Mouse (Mus musculus): ENCODE results near the gene Adar. TPM values are rescaled to one million over a fixed set of nuclear protein-coding genes. Genes with fewer than 3 reads are reported as not detected.
"Not testable (repeated sequence)": the region's sequence is repeated elsewhere in the genome, so short reads cannot be mapped to it uniquely, and the experiment has no call there.

Adar gene
- polyA plus RNA-seq, 1 experiment from 2014 or later = 15.8 TPM

- ATAC-seq (ENCODE audit: insufficient number of reproducible peaks, low FRiP score, low TSS enrichment, low read depth) (no peak), DNase-seq (ENCODE audit: low spot score) (no peak)
- H3K4me2 ChIP-seq (ENCODE audit: low read depth, severe bottlenecking) = no peak overlapping the region
- H3K9me3 ChIP-seq (ENCODE audit: control insufficient read depth, low read length) = no peaks in the 10 kb centered on the region
- H3K4me1 ChIP-seq (ENCODE audit: control insufficient read depth, insufficient read depth, low read length) = no peaks in the 10 kb centered on the region
- WGBS = 79% methylated on average over 5 of the region's 5 CpGs
- no peaks in the 10 kb centered on the region for H3K27me3 ChIP-seq (ENCODE audit: control insufficient read depth, insufficient read depth, low read length)
- no peak overlapping the region for H3K27ac ChIP-seq (replicated peaks; ENCODE audit: low read depth, low read length)
- no peak overlapping the region for H3K4me3 ChIP-seq (ENCODE audit: low read depth, low read length)
- H3K9ac ChIP-seq (ENCODE audit: low read length) = no peak overlapping the region
- H3K36me3 ChIP-seq (ENCODE audit: control insufficient read depth, insufficient read depth, low read length) = no peaks in the 10 kb centered on the region
Observed at GRCm38 (mm10) chr3:89795746-89796145, 80.9 kb downstream of the Adar start.

GRCm38 (mm10) chr3:89796358-89796757 is 81.5 kb downstream of the Adar start:
- no peaks in the 10 kb centered on the region for H3K27me3 ChIP-seq (ENCODE audit: control insufficient read depth, insufficient read depth, low read length)
- DNase-seq (ENCODE audit: low spot score) (no peak), ATAC-seq (ENCODE audit: insufficient number of reproducible peaks, low FRiP score, low TSS enrichment, low read depth) (no peak)
- 44% methylated on average over 4 of the region's 4 CpGs for WGBS
- H3K4me2 ChIP-seq (ENCODE audit: low read depth, severe bottlenecking) = no peak overlapping the region
- no peak overlapping the region for H3K9ac ChIP-seq (ENCODE audit: low read length)
- H3K9me3 ChIP-seq (ENCODE audit: control insufficient read depth, low read length) = no peaks in the 10 kb centered on the region
- H3K4me1 ChIP-seq (ENCODE audit: control insufficient read depth, insufficient read depth, low read length) = no peaks in the 10 kb centered on the region
- no peaks in the 10 kb centered on the region for H3K36me3 ChIP-seq (ENCODE audit: control insufficient read depth, insufficient read depth, low read length)
- no peak overlapping the region for H3K4me3 ChIP-seq (ENCODE audit: low read depth, low read length)
- H3K27ac ChIP-seq (replicated peaks; ENCODE audit: low read depth, low read length) = no peak overlapping the region

GRCm38 (mm10) chr3:89798518-89798917 is 83.7 kb downstream of the Adar start:
- H3K27me3 ChIP-seq (ENCODE audit: control insufficient read depth, insufficient read depth, low read length) = no peaks in the 10 kb centered on the region
- H3K4me2 ChIP-seq (ENCODE audit: low read depth, severe bottlenecking) = no peak overlapping the region
- DNase-seq (ENCODE audit: low spot score) (no peak), ATAC-seq (ENCODE audit: insufficient number of reproducible peaks, low FRiP score, low TSS enrichment, low read depth) (no peak)
- H3K9ac ChIP-seq (ENCODE audit: low read length) = no peak overlapping the region
- H3K4me3 ChIP-seq (ENCODE audit: low read depth, low read length) = no peak overlapping the region
- H3K4me1 ChIP-seq (ENCODE audit: control insufficient read depth, insufficient read depth, low read length) = no peaks in the 10 kb centered on the region
- no peaks in the 10 kb centered on the region for H3K36me3 ChIP-seq (ENCODE audit: control insufficient read depth, insufficient read depth, low read length)
- 86% methylated on average over 3 of the region's 3 CpGs for WGBS
- H3K9me3 ChIP-seq (ENCODE audit: control insufficient read depth, low read length) = no peaks in the 10 kb centered on the region
- H3K27ac ChIP-seq (replicated peaks; ENCODE audit: low read depth, low read length) = no peak overlapping the region

- Histone ChIP-seq H3K27ac (replicated peaks; ENCODE audit: low read depth, low read length) (no peak overlapping the region), H3K36me3 (ENCODE audit: control insufficient read depth, insufficient read depth, low read length) (no peaks in the 10 kb centered on the region), H3K4me2 (ENCODE audit: low read depth, severe bottlenecking) (peak overlapping the region; percentile 34), H3K9me3 (ENCODE audit: control insufficient read depth, low read length) (no peaks in the 10 kb centered on the region), H3K4me1 (ENCODE audit: control insufficient read depth, insufficient read depth, low read length) (no peaks in the 10 kb centered on the region), H3K4me3 (ENCODE audit: low read depth, low read length) (no peak overlapping the region), H3K27me3 (ENCODE audit: control insufficient read depth, insufficient read depth, low read length) (no peaks in the 10 kb centered on the region), H3K9ac (ENCODE audit: low read length) (no peak overlapping the region)
- ATAC-seq (ENCODE audit: insufficient number of reproducible peaks, low FRiP score, low TSS enrichment, low read depth) (no peak), DNase-seq (ENCODE audit: low spot score) (peak; percentile 28)
- 4% methylated on average over 13 of the region's 13 CpGs for WGBS
Observed at GRCm38 (mm10) chr3:89799476-89799875, 84.7 kb downstream of the Adar start.

- not testable (repeated sequence) for DNase-seq (ENCODE audit: low spot score); H3K4me1 ChIP-seq (ENCODE audit: control insufficient read depth, insufficient read depth, low read length); H3K27me3 ChIP-seq (ENCODE audit: control insufficient read depth, insufficient read depth, low read length); H3K4me3 ChIP-seq (ENCODE audit: low read depth, low read length); H3K27ac ChIP-seq (replicated peaks; ENCODE audit: low read depth, low read length); H3K4me2 ChIP-seq (ENCODE audit: low read depth, severe bottlenecking); H3K36me3 ChIP-seq (ENCODE audit: control insufficient read depth, insufficient read depth, low read length); H3K9ac ChIP-seq (ENCODE audit: low read length); ATAC-seq (ENCODE audit: insufficient number of reproducible peaks, low FRiP score, low TSS enrichment, low read depth); H3K9me3 ChIP-seq (ENCODE audit: control insufficient read depth, low read length)
- WGBS = 36% methylated on average over 3 of the region's 3 CpGs
Observed at GRCm38 (mm10) chr3:89800078-89800477, 85.3 kb downstream of the Adar start.

GRCm38 (mm10) chr3:89800774-89801506 is 86.1 kb downstream of the Adar start:
- ATAC-seq (ENCODE audit: insufficient number of reproducible peaks, low FRiP score, low TSS enrichment, low read depth) (no peak), DNase-seq (ENCODE audit: low spot score) (no peak)
- no peaks in the 10 kb centered on the region for H3K9me3 ChIP-seq (ENCODE audit: control insufficient read depth, low read length)
- no peaks in the 10 kb centered on the region for H3K36me3 ChIP-seq (ENCODE audit: control insufficient read depth, insufficient read depth, low read length)
- no peak overlapping the region for H3K4me2 ChIP-seq (ENCODE audit: low read depth, severe bottlenecking)
- H3K27ac ChIP-seq (replicated peaks; ENCODE audit: low read depth, low read length) = no peak overlapping the region
- H3K4me3 ChIP-seq (ENCODE audit: low read depth, low read length) = no peak overlapping the region
- no peaks in the 10 kb centered on the region for H3K4me1 ChIP-seq (ENCODE audit: control insufficient read depth, insufficient read depth, low read length)
- H3K27me3 ChIP-seq (ENCODE audit: control insufficient read depth, insufficient read depth, low read length) = no peaks in the 10 kb centered on the region
- 61% methylated on average over 5 of the region's 5 CpGs for WGBS
- no peak overlapping the region for H3K9ac ChIP-seq (ENCODE audit: low read length)

- Histone ChIP-seq H3K4me3 (ENCODE audit: low read depth, low read length) (no peak overlapping the region), H3K4me1 (ENCODE audit: control insufficient read depth, insufficient read depth, low read length) (no peaks in the 10 kb centered on the region), H3K36me3 (ENCODE audit: control insufficient read depth, insufficient read depth, low read length) (no peaks in the 10 kb centered on the region), H3K27me3 (ENCODE audit: control insufficient read depth, insufficient read depth, low read length) (no peaks in the 10 kb centered on the region), H3K4me2 (ENCODE audit: low read depth, severe bottlenecking) (no peak overlapping the region), H3K9me3 (ENCODE audit: control insufficient read depth, low read length) (no peaks in the 10 kb centered on the region), H3K27ac (replicated peaks; ENCODE audit: low read depth, low read length) (no peak overlapping the region), H3K9ac (ENCODE audit: low read length) (no peak overlapping the region)
- no peak for ATAC-seq (ENCODE audit: insufficient number of reproducible peaks, low FRiP score, low TSS enrichment, low read depth)
- WGBS = 30% methylated on average over 3 of the region's 3 CpGs
- DNase-seq (ENCODE audit: low spot score) = no peak
Observed at GRCm38 (mm10) chr3:89801507-89801847, 86.7 kb downstream of the Adar start.

- ATAC-seq (ENCODE audit: insufficient number of reproducible peaks, low FRiP score, low TSS enrichment, low read depth) = no peak
- Histone ChIP-seq H3K9ac (ENCODE audit: low read length) (no peak overlapping the region), H3K36me3 (ENCODE audit: control insufficient read depth, insufficient read depth, low read length) (no peaks in the 10 kb centered on the region), H3K9me3 (ENCODE audit: control insufficient read depth, low read length) (no peaks in the 10 kb centered on the region), H3K27ac (replicated peaks; ENCODE audit: low read depth, low read length) (no peak overlapping the region), H3K4me3 (ENCODE audit: low read depth, low read length) (no peak overlapping the region), H3K27me3 (ENCODE audit: control insufficient read depth, insufficient read depth, low read length) (no peaks in the 10 kb centered on the region), H3K4me1 (ENCODE audit: control insufficient read depth, insufficient read depth, low read length) (no peaks in the 10 kb centered on the region), H3K4me2 (ENCODE audit: low read depth, severe bottlenecking) (no peak overlapping the region)
- no peak for DNase-seq (ENCODE audit: low spot score)
- WGBS = 79% methylated on average over 15 of the region's 15 CpGs
Observed at GRCm38 (mm10) chr3:89802876-89803275, 88.1 kb downstream of the Adar start.
